Mouse (Mus musculus) urinary bladder, postnatal 36 days (tissue): ENCODE results near the gene Golm1.
A peak's percentile ranks its signal among the peaks of the same experiment; 100 is the strongest.
"Not testable (repeated sequence)": the region's sequence is repeated elsewhere in the genome, so short reads cannot be mapped to it uniquely, and the experiment has no call there.

Experiments
- DNase-seq, 2 experiments: peaks; one replicate each; pipeline ENCODE4 v3.0.0; 2022; ENCODE audit warnings: low spot score in 2 of 2, mixed read lengths in 1 of 2

The Golm1 gene

DNA sequence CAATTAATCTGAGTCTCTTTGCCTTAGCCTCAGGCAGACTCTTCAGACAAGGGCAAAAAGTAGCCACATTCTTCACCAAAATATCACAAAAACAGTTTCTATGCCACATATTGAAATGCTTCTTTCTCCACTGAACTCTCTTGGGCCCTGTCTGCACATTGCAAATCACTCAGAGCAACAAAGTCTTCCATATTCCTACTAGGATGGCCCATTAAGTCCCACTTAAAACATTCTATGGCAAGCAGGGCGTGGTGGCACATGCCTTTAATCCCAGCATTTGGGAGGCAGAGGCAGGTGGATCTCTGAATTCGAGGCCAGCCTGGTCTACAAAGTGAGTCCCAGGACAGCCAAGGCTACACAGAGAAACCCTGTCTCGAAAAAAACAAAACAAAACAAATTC lies 83.6 kb downstream of the Golm1 start:
- DNase-seq = not testable (repeated sequence)

DNA sequence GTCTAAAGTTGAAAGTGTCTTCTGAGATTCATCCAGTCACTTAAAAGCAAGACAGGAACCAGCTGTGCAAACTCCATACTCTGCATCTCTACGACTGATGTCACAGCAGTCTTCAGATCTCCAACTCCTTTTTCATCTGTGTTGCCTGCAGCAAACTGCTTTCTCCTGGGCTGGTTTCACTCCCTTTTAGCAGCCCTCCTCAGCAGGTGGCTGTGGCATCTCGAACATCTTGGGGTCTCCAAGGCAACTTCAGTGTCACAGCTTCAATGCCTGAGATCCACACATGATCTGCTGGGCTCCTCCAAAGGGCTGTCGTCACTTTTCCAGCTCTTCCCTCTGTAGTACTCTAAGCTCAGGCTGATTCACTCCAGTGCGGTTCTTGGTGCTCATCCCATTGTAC lies 84.9 kb downstream of the Golm1 start:
- DNase-seq = no peak

DNA sequence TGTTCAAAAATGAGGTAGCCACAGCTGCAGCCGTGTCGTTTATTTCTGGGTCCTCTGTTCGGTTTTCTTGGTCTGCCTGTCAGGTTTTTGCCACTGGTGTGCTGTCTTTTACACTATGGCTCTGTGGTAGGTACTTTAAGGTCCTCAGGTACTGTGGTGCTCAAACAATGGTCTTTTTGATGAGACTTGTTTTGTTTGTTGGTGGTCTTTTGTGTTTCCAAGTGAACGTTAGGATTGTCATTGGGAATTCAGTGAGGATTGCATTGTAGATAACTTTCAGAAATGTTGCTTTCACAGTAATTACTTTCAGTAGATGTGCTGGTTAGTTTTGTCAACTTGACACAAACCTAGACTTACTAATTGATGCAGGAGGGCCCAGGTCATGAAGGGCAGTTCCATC lies 85.9 kb downstream of the Golm1 start:
- DNase-seq = no peak

DNA sequence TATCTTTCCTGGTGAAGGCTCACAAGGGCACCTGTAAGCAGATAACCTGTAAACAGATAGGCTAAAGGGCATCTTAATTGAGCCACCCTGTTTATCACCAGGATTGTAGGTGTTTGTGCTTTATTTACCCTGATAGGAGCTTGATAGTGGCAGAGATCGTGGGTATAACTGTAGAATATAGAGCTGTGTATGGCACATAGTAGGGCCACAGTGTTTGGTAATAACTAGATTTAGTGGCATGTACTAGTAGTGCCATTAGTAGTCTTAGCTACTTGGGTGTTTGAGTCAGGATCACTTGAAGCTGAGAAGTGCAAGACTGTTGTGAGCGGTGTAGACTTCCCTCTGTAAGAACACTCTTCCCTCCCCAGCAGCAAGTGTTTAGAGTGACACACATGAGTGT lies 88.4 kb downstream of the Golm1 start:
- DNase-seq = no peak

DNA sequence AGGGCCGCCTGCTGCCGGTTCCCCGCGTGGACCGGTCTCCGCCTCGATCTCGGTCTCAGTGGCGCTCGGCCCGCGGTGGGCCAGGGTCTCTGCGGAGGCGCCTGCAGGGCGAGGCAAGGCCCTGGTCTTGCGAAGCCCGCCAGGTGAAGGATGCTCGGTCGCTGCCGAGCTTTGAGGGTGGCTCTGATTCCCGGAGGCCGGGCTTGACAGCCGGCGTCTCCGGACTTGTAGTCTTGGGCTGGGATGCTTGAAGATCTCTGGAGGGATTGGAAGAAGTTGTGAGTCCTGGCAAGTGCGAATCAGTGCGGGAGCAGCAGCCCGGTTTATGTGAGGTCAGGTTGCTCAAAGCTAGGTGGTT lies 90.0 kb downstream of the Golm1 start:
- DNase-seq = peak in 1 of 2 experiments; percentile 15

DNA sequence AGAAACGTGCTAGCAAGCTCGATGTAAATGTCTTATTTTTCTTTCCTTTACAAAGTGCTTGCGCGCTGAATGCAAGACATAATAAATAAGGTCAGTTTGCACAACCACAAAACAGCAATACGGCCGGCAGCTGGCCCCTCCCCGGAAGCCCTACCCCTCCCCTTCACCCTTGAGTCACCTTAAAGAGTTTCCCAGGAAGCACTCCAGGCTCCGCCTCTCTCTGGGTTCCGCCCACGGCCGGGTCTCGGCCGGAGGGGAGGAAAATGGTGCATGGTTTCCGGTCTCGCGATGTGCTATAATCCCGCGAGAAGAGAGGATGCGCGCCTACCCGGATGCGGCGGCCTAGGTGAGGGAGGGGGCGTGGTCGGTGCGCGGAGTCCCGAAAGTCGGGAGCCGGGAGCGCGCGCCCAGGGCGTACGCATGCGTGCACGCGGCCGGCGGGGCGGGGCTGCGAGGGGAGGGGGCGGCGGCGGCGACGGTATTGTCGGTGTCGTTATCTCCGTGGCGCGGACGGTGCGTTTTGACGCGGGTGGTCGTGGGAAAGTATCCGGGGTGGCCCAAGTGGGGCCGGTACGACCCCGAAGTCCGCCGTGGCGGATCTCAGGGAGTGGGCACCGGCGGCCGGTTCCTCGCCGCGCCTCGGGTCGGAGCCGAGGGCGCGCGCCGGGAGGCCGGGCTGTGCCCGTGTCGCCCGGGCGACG lies 90.5 kb downstream of the Golm1 start, which contains the start of the genes Agtpbp1 and Naa35:
TSS of gene Agtpbp1 (minus strand) at position 281 of the 701 bp plus-strand sequence.
TSS of gene Naa35 (plus strand) at position 313 of the 701 bp plus-strand sequence.
- DNase-seq = peak; percentile 99 to 100
